Mouse (Mus musculus): ENCODE measurements around the gene Cda.

DNA sequence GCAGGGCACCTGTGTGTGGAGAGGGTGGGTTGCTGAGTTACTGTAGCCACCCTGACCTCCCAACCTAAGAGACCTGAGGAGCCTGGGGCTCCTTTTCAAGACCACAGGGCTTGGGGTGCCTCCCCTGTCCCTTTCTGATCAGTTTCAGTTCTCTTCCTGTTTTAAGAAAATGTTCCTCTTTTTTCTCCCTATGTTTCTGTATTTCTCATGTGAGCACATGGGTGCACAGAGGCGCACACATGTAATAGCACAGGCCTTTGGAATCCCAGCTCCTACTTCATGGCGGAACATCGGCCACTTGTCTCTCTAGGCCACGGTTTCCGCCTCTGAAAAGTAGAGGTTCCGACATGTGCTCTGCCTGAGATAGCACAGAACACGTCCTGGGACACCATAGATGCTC is 79.1 kb downstream of the Cda start:
- TF ChIP-seq CTCF (IDR thresholded peaks at IDR 0.05; ENCODE audit: borderline replicate concordance, insufficient read depth, low read length) (no peak), POLR2A (IDR thresholded peaks at IDR 0.05; ENCODE audit: low read depth, low read length) (no peak)
